Mouse (Mus musculus) spleen, adult 2 months (tissue): ENCODE results near the gene Rbm28. TPM values are rescaled to one million over a fixed set of nuclear protein-coding genes. Genes with fewer than 3 reads are reported as not detected.
A peak's percentile ranks its signal among the peaks of the same experiment; 100 is the strongest.
"Not testable (repeated sequence)": the region's sequence is repeated elsewhere in the genome, so short reads cannot be mapped to it uniquely, and the experiment has no call there.

Source experiments
- DNase-seq, 2 experiments: peaks; one replicate each; pipeline versions ENCODE4 v3.0.0 to v3.0.0-alpha.2; 2012 to 2021; ENCODE audit warnings: low spot score in 2 of 2, low read depth in 1 of 2
- H3K27ac ChIP-seq: fragments of 200-500 bp; 2 replicates; pipeline ENCODE4 v1.5.1; 2012; ENCODE audit warnings: low read length, inconsistent platforms; ENCODE audit not compliant: insufficient read depth
- H3K27me3 ChIP-seq: fragments of 200-500 bp; 2 replicates; pipeline ENCODE4 v1.6.1; 2012; ENCODE audit warnings: mild to moderate bottlenecking, moderate library complexity, low read length, inconsistent platforms; ENCODE audit not compliant: control insufficient read depth, insufficient read depth
- H3K36me3 ChIP-seq: fragments of 200-500 bp; 2 replicates; pipeline ENCODE4 v1.6.1; 2012; ENCODE audit warnings: mild to moderate bottlenecking, low read length, inconsistent platforms; ENCODE audit not compliant: control insufficient read depth, insufficient read depth
- H3K4me1 ChIP-seq: fragments of 200-500 bp; 2 replicates; pipeline ENCODE4 v1.6.1; 2011; ENCODE audit warnings: inconsistent platforms; ENCODE audit not compliant: control insufficient read depth, insufficient read depth, insufficient read length
- H3K4me3 ChIP-seq: fragments of 200-500 bp; 2 replicates; pipeline ENCODE4 v1.5.1; 2011; ENCODE audit warnings: mild to moderate bottlenecking, inconsistent platforms; ENCODE audit not compliant: insufficient read depth, insufficient read length; ENCODE audit errors: extremely low read depth
- CTCF ChIP-seq: fragments of 200-500 bp; IDR thresholded peaks from 2 replicates; pipeline ENCODE4 v1.5.1; 2011; ENCODE audit warnings: mild to moderate bottlenecking, inconsistent platforms; ENCODE audit not compliant: insufficient read depth, insufficient read length, insufficient replicate concordance; ENCODE audit errors: extremely low read depth
- POLR2A ChIP-seq: fragments of 200-500 bp; IDR thresholded peaks from 2 replicates; pipeline ENCODE4 v1.6.1; 2011; ENCODE audit warnings: low read depth, low read length, inconsistent platforms
- WGBS: fragments of 180-500 bp; shearing (Covaris S2); methylation state at CpG from one replicate; pipeline ENCODE4 v1.1.7; 2018; 5-methylcytosine and 5-hydroxymethylcytosine counted together
- polyA plus RNA-seq: library from polyadenylated mRNA; depleted of rRNA; stranded (reverse); fragments of >200 nt; gene quantifications from 2 replicates; pipeline ENCODE4 v1.2.3, GENCODE M21; 2012

Rbm28 gene
- polyA plus RNA-seq, 1 experiment: 3.6 TPM

DNA sequence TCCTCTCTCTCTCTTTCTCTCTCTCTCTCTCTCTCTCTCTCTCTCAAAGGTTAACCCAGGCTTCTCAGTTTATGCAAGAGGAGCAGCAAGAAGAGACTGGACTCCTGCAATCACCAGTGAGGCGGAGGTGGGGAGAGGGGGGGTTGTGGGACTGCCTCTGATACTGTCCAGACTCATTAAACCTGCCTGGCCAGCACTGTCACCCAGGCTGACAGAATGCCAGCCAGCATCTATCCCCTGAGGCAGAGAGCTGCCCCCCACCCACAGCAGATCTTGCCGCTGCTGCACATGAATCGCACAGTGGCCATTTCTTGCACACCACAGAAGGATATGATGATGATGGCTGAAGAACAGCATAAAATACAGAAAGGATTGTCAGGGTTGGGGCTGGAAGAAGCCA, 10.3 kb upstream of the Rbm28 start:
- H3K27ac ChIP-seq: no peak overlapping the region
- H3K4me3 ChIP-seq: no peak overlapping the region
- H3K27me3 ChIP-seq: peaks cover 22% of the 10 kb centered on the region
- TF ChIP-seq CTCF (no peak), POLR2A (no peak)
- WGBS: 86% methylated on average over 3 of the region's 3 CpGs
- no peak for DNase-seq
- peaks cover 20% of the 10 kb centered on the region for H3K4me1 ChIP-seq
- no peaks in the 10 kb centered on the region for H3K36me3 ChIP-seq

DNA sequence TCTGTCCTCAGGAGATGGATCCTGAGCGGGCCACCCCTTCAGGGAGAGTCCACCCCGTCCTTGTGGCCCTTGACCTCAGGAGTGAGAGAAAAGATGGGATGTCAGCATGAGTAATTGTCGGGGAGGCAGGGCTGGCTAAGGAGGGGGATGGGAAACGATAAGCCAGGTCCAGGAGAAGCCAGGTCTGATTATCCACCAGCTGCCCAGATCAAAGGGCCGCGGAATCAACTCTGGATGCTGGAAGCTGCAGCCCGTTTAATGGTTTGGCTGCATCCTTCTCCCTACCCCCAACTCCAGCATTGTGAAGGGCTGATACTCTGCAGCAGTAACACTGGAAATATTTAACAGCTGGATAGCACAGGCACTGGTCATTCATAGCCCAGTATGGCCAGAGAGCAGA, 9.6 kb upstream of the Rbm28 start:
- WGBS: 44% methylated on average over 7 of the region's 7 CpGs
- peaks cover 25% of the 10 kb centered on the region for H3K27me3 ChIP-seq
- no peak overlapping the region for H3K4me3 ChIP-seq
- TF ChIP-seq CTCF (no peak), POLR2A (no peak)
- H3K27ac ChIP-seq: no peak overlapping the region
- no peak for DNase-seq
- H3K36me3 ChIP-seq: no peaks in the 10 kb centered on the region
- peaks cover 18% of the 10 kb centered on the region for H3K4me1 ChIP-seq

- peak in 1 of 2 experiments; percentile 66 for DNase-seq
- peaks cover 9% of the 10 kb centered on the region for H3K4me1 ChIP-seq
- no peak overlapping the region for H3K27ac ChIP-seq
- H3K4me3 ChIP-seq: peak overlapping the region; percentile 60
- no peak for TF ChIP-seq POLR2A
- peak; percentile 86 for TF ChIP-seq CTCF
- H3K36me3 ChIP-seq: no peaks in the 10 kb centered on the region
- WGBS: 2% methylated on average over 35 of the region's 40 CpGs
- H3K27me3 ChIP-seq: peaks cover 18% of the 10 kb centered on the region
Observed at GRCm38 (mm10) chr6:29170952-29171388, 6.2 kb upstream of the Rbm28 start.

DNA sequence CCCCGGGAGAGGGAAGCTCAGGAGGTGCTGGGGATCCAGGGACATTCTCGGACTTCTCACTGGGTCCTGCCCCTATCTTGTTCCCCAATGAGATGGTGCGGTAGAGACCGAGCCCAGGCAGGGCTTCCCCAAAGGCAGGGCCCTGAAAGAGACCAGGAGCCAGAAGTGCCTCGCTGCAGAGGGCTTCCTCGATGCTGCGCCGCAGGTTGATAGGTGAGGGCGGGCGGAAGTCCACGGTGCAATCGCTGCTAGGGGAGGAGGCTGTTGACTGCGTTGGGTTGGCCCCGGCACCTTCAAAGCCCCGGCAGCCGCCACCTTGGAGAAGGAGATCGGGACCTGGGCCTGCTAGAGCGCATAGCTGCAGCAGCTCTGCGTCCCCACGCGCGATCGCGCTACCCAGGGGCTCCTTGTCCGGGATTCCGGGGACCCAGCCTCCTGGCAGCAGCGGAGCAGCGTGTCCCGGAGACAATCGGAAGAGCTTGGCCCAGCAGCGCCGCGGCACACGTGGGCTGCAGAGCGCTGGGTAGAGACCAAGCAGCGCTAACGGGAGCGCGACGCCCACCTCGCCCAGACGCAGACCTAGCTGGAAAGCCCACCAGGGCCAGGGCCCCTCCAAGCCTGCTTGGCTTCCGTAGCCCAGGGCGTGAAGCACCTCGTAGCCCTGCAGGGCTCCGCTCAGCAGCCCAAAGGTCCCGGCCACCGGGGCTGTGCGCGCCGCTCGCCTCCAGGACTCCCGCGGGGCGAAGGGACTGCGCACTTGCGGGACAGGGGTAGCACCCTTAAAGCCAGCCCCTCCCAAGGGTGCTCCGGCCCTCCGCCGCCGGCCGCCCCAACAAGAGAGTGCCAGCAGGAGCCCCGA, 5.5 kb upstream of the Rbm28 start:
- TF ChIP-seq POLR2A: no peak; the same call in 1 of the 2 replicates
- no peak for TF ChIP-seq CTCF
- no peaks in the 10 kb centered on the region for H3K36me3 ChIP-seq
- H3K4me1 ChIP-seq: peaks cover 9% of the 10 kb centered on the region
- H3K27me3 ChIP-seq: peaks cover 18% of the 10 kb centered on the region
- WGBS: 2% methylated on average over 63 of the region's 63 CpGs
- no peak overlapping the region for H3K27ac ChIP-seq
- peak overlapping the region; percentile 60 for H3K4me3 ChIP-seq
- peak in 1 of 2 experiments; percentile 46 for DNase-seq

- TF ChIP-seq POLR2A: no peak
- no peak for TF ChIP-seq CTCF
- WGBS: 19% methylated on average over 12 of the region's 12 CpGs
- DNase-seq: no peak
- H3K27me3 ChIP-seq: peaks cover 18% of the 10 kb centered on the region
- H3K36me3 ChIP-seq: no peaks in the 10 kb centered on the region
- H3K4me1 ChIP-seq: peaks cover 9% of the 10 kb centered on the region
- H3K27ac ChIP-seq: no peak overlapping the region
- H3K4me3 ChIP-seq: peak overlapping the region; percentile 60; the same call in 1 of the 2 replicates
Observed at GRCm38 (mm10) chr6:29169675-29170062, 4.9 kb upstream of the Rbm28 start.

DNA sequence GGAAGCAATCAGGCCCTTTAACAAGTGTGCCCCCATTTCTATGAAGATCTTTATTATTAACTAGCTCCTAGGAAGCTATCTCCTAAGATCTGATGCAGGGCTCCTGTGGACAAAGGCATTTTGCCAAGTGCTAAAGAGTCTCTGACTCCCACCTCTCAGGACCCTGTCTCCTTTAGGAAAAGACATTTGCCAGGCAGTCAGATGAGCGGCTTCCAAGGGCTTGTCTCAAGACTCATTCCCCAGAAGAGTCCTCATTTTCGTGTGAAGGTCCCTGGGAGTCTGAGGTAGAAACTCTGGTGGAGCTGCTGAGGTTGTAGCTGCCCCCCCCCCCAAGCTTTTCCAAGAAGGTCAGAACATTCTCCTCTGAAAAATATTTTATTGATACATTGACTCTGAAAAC, 4.1 kb upstream of the Rbm28 start:
- Histone ChIP-seq H3K36me3 (no peaks in the 10 kb centered on the region), H3K27me3 (peaks cover 18% of the 10 kb centered on the region), H3K4me1 (peaks cover 9% of the 10 kb centered on the region), H3K27ac (no peak overlapping the region), H3K4me3 (no peak overlapping the region)
- TF ChIP-seq POLR2A (no peak), CTCF (no peak)
- DNase-seq: no peak
- WGBS: 43% methylated on average over 2 of the region's 2 CpGs

DNA sequence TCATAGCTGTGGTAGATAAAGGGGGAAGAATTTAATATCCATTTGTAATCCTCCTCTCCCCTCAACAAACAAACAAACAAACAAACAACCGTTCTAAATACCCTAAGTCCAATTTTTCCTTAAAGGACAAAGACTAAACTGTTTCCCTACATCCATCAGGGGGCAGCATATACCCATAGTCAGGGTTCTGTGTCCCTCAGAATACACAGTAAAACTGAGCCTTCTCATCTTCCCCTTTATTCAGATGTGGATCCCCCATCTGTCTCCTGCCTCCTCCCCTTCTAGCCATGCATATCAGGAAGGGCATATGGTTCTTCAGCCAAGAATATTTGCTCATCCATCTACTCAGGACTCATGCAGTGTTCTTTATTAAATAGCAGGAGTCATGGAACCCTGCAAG, 1.4 kb upstream of the Rbm28 start:
- Histone ChIP-seq H3K36me3 (no peaks in the 10 kb centered on the region), H3K27me3 (peaks cover 16% of the 10 kb centered on the region), H3K27ac (no peak overlapping the region), H3K4me3 (no peak overlapping the region), H3K4me1 (peaks cover 8% of the 10 kb centered on the region)
- WGBS: 3% methylated on average over 1 of the region's 1 CpGs
- DNase-seq: peak in 1 of 2 experiments; percentile 31
- no peak for TF ChIP-seq CTCF
- no peak for TF ChIP-seq POLR2A

DNA sequence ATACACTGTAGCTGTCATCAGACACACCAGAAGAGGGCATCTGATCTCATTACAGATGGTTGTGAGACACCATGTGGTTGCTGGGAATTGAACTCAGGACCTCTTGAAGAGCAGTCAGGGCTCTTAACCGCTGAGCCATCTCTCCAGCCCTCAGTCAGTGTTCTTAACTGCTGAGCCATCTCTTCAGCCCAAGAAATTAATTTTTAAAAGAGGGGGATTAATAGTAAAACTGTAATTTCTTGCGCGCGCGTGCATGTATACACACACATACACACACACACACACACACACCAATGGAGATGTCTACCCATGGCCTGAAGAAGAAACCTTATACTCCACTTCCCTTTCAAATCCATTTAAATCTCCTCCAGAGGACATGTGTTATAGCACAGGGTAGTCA, 3.5 kb downstream of the Rbm28 start:
- not testable (repeated sequence) for H3K4me1 ChIP-seq, H3K27me3 ChIP-seq, DNase-seq, H3K4me3 ChIP-seq, H3K27ac ChIP-seq
- H3K36me3 ChIP-seq: peaks cover 20% of the 10 kb centered on the region
- WGBS: 94% methylated on average over 5 of the region's 5 CpGs
